Mouse (Mus musculus) heart, postnatal 10 days (tissue): ENCODE measurements at regions not wholly inside any gene's neighbourhood (a gene's known extent, or its start where the extent isn't known, plus 50 kb on each side); places are given as distances from the start of the nearest gene placed in this dataset.
"Not testable (repeated sequence)": the region's sequence is repeated elsewhere in the genome, so short reads cannot be mapped to it uniquely, and the experiment has no call there.

ENCODE experiments used
- DNase-seq, 2 experiments: peaks; one replicate each; pipeline ENCODE4 v3.0.0; 2021
- intact Hi-C: fragments of 180-260 bp; cut with DNase I; formaldehyde crosslinking; loops from one replicate; pipeline ENCODE4 v1.15.1; 2025

DNA sequence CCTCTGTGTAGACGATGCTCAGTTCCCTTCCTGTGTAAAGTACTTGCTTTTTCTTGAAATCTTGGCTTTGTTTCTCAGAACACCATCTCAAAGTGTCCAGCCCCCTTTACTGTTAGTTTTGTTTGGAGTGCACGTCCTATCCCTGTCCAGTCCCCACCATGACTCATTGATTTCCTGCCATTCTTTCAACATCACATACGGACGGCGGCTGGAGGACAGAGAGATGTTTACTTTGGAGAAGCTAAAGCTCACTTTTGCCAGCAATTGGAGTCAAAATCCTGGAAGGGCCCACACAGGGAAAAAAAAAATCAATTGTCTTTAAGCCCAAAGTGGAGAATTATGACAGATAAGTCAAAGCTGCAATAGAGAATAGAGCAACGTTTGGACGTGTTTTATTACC is 51.8 kb downstream of the Gm5426 start:
- DNase-seq, result peak; percentile 79 to 80
- intact Hi-C loops, result no loop called here

DNA sequence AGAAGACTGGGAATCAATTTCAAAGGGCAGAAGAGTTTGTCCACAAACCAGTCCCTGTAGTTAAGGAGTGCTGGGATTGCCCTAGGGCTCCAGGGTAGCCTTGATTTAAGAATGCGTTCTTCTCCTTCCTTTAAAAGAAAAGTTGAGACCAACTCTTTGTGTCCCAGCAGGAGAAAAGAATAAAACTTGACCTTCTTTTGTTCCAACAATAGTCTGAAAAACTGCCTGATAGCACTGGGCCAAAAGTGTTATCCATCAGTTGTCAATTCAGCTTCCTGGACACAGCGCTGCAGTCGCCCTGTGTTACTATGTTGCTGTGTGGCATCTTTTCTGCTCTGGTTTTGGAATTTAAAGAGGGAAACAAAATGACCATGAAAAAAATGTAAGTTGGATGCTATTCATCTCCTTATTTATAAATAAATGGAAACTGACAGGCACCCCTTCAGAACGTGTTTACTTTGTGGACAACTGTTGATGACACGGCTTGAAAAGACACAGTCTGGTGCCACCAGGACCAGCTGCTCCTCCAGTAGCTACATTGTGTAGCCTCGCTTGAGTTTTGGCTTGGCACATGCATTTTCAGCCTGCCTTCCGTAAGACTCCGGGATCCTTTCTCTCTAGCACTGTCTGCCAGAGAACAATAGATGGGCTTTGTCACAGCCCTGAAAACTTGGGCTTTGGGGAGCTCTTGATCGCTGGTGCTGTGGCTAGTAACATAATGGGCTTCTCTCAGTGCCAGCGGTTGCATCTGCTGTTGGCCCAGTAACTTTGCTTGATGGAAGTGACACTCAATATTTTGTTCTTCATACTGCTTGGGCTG is 54.0 kb downstream of the Gm5426 start:
- DNase-seq, result peak in 1 of 2 experiments; percentile 12
- intact Hi-C loops, result no loop called here

DNA sequence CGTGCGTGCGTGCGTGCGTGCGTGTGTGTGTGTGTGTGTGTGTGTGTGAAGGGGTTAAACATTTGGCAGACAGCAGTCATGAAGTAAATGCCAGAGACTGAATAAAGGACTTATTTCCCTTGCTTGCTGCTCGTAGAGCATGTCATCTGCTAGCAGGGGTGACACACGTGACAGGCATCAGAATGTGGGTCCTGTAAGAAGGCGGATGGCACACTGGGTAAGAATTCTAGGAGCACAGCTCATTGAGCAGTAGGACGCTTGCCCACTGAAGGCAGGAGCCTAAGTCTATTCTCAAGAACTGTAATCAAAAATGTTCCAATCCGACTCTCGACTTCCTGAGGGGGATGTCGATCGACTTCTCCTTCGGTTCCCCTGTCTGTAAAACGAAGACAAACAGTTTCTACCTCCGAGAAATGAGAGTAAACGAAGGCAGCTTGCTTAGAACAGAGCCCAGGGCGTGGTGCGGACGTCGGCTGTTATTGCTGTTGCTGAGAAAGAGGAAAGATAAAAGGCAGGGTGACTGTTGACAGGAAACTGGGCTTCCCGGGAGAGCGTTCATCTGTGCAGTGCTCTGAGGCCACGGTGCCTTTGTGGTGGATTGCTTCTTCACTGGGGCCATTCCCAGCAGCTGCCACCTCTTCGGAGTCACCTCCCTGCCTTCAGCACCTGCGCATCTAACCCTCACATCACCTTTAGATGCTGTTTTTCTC is 64.7 kb downstream of the Gm5426 start:
- DNase-seq, result peak; percentile 18 to 36
- intact Hi-C loops, result no loop called here

DNA sequence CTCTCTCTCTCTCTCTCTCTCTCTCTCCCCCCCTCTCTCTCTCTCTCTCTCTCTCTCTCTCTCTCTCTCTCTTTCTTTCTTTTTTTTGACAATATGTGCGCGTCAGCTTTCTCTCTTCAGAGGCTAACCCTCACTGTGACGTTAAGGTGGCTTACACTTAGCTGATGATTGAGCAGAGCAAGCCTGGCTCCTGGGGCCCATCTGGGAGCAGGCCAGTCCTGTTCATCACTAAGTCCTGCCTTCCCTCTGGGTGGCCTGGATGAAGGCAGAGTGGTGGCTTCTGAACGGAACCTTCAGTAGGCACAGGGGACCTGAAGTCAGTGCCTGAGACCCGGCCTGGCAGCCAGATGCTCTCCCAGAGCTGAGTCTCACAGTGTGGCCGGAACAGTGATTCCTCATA is 65.5 kb downstream of the Gm5426 start:
- intact Hi-C loops, result no loop called here
- DNase-seq, result no peak

DNA sequence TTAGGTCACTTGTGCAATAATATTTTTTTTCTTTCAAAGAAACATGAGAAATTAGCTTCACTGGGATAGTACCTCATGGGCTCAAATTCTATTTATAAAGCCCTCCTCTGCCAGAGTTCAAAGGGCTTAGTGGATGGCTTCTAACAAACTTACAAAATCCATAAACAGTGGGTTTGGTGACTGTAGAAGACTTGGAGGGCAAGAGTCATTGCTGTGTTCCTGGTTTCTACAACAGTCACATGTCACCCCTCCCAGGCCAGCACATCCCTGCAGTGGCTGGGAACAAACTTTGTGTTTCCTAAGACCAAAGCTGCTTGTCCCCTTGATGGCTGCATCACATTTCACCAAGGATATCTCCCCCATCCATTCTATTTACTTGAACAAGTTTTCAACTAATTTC is 66.5 kb downstream of the Gm5426 start:
- DNase-seq, result no peak
- intact Hi-C loops, result no loop called here

DNA sequence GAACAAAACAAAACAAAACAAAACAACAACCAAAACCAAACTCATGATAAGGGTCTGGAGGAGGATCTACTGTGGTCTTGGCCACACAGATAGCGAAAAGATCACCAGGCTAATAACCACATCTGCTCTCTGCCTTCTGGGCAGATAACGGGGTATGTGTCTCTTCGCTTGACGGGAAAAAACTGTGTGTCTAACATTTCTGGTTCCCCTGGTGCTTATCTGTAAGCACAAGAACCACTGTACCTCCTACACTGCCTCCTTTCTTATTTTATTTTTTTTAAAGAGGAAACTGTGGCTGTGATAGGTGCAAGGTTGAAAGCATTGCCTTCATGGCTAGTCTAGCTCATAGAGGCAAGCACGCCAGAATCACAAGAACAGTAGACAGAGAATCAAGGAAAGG is 67.8 kb downstream of the Gm5426 start:
- intact Hi-C loops, result no loop called here

DNA sequence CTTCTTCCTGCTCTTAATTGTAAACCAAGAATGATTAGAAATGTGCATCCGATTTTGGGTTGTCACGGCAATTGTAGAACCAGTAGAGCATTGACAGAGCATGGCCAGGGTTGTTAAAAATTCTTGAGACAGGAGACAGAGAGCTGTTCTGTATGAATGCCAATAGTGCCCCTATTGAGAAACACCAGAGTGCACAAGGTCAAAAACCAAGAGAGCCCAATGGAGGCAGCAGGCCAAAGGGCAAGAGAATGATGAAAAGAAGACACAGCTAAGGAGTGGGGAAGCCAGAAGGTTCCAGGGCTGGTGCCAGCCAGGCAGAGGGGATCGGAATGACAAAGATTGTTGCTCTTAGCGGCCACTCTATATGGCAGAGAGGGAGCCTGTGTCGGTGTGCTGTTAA is 72.8 kb downstream of the Gm5426 start:
- intact Hi-C loops, result no loop called here
- DNase-seq, result no peak

More for the DNA sequence above, 67.8 kb downstream of the Gm5426 start:
- DNase-seq, result no peak

DNA sequence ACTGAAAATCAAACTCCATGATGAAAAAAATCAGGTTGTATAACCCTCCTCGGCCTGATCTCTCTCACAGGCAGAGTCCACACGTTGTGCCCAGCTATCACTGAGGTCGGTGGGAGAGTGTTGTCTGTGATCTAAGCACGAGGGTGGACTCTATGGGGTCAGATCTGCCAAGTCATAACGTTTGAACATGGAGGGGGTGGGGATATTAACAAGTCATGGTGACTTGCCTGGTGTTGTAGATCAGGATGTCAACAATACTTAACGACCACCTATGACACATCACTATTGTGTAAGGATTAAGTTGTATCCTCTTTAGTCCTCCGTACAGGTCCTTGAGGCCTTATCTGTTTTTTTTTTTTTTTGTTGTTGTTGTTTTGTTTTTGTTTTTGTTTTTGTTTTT is 74.8 kb downstream of the Gm5426 start:
- no peak for DNase-seq
- intact Hi-C loops, result loop anchor here (5.0 to 10.0 kb wide), 5 partner anchors 79 to 951 kb away; no protein-coding TSS in a partner anchor

DNA sequence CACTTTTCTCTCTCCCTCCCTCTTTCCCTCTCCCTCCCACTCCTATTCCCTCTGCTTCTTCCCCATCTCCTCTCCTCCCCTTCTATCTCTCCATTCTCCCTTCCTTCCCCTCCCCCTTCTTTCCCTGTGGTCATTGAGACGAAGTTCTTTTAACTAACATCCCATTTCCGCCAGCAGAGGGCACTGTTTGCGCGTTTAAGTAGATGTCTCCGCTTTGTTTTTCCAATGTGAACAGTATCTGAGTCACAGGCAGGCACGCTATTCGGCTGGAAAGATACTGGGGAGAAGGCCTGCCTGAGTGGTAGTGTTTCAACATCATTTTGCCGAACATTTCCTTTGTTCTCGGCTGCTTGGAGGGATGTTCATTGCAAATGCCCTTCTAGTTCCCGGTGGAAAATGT is 77.5 kb downstream of the Gm5426 start:
- intact Hi-C loops, result loop anchor here (1.0 to 10.0 kb wide), 9 partner anchors 82 to 1127 kb away; partner anchors contain the start of gene Btg1
- peak; percentile 94 to 95 for DNase-seq

DNA sequence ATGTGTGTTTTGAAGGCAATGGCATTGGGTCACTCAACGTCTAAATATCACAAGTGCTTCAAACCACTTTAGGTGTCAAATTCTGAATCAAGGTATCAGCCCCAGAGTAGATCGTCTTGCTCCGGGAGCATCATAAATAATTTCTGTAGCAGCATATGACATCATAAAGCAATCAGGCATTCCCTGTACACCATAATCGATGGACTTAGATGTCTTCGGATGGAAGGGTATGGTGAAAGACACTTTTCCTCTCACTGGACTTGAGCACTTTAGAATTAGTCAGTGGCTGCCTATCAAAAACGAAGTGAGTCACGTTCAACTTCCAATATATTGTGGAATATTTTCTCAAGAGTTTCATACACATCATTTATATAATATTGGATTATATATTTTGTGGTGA is 77.9 kb downstream of the Gm5426 start:
- DNase-seq, result no peak

DNA sequence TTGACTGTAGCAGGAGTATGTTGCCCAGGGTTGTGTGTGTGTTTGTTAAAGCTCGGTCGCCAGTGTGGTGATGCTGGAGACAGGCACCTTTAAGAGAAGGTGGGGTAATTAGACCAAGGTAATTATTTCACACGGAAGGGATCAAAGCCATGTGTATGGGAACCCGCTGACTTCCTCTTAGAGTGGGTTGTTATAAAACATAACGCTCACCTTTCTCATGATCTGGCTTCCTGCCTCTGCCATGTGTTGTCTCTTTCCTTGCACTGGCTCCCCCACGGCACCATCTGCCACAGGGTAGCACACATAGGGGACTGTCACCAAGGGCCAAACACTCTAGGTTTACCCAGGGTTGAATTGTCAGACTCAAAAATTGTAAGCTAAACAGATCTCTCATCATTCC is 78.5 kb downstream of the Gm5426 start:
- DNase-seq, result no peak
- intact Hi-C loops, result loop anchor here (1.0 to 10.0 kb wide), 9 partner anchors 83 to 1126 kb away; partner anchors contain the start of gene Btg1

More for the DNA sequence above, 77.9 kb downstream of the Gm5426 start:
- intact Hi-C loops, result loop anchor here (1.0 to 10.0 kb wide), 9 partner anchors 82 to 1127 kb away; partner anchors contain the start of gene Btg1

DNA sequence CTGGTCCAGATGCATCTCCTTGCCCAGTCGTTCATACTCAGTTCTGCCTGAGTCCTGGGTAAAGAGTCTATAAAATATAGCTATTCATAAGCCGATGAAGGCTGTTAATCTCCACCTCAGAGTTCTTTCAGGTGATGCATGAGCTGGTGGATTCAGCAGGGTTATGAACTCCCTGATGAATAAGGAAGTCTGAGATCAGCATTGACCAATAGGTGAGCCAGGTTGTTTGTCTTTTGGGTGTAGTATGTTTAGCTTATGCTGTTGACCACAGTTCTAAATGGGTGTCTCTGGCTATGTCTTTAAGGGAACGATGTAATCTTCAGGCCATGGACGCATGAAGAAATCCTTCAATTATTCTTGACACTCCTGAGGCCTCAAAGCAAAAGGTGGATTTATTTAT is 84.3 kb downstream of the Gm5426 start:
- intact Hi-C loops, result no loop called here
- DNase-seq, result no peak

DNA sequence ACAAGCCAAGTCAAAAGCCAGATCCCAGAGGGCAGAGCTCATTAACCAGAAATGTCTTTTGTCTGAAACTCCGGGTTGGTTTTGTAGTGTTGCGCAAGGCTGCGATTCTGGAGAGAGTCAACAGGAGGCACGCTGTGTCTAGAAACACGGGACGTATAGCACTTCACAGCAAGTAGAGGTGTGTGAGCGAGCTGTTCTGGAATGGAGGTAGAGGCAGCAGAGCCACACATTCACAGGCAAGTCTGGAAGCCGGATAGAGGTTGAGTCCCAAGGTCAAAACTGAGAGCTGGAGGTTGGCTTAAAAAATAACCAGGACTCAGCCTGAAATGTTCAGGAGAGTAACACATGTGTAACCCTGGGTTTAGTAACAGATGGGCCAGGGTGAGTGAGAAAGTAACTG is 94.0 kb downstream of the Gm5426 start:
- no peak for DNase-seq
- intact Hi-C loops, result no loop called here

DNA sequence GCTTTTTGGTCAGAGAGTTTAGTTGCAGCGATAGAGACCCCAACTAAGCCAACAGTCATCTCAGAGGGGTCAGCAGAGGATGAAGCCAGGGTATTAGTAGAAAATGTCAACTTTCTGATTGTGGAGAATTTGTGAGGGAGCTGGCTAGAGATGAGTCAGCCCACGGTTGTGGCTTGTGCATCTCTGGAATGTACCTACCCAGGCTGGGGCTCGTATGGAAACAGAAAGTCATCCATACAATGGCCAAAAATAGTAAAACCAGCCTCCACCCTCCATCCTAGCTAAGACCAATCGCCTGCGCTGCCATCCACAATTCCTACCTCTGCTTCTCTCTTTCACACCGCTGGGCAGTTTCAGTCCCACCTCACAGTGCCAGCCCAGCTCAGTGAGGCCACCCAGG is 94.9 kb downstream of the Gm5426 start:
- no peak for DNase-seq
- intact Hi-C loops, result no loop called here

DNA sequence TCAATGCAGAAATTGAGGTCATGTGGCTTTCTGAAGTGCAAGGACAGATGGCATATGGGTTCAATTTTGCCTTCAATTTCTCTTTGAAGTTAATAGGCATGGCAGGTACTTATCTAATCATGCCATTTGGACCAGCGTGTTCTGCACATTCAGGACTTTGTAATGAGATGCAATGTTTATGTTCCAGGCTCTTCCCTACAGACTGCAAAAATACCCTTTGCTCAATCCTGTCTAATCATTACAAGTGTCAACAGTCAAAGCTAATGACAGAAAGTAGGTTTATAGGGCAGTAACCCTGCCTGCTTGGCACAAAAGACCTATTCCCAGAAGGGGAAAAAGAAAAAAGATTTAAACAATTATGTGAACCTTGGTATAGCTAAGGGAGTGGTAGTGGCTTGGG is 96.5 kb downstream of the Gm5426 start:
- intact Hi-C loops, result no loop called here
- no peak for DNase-seq

DNA sequence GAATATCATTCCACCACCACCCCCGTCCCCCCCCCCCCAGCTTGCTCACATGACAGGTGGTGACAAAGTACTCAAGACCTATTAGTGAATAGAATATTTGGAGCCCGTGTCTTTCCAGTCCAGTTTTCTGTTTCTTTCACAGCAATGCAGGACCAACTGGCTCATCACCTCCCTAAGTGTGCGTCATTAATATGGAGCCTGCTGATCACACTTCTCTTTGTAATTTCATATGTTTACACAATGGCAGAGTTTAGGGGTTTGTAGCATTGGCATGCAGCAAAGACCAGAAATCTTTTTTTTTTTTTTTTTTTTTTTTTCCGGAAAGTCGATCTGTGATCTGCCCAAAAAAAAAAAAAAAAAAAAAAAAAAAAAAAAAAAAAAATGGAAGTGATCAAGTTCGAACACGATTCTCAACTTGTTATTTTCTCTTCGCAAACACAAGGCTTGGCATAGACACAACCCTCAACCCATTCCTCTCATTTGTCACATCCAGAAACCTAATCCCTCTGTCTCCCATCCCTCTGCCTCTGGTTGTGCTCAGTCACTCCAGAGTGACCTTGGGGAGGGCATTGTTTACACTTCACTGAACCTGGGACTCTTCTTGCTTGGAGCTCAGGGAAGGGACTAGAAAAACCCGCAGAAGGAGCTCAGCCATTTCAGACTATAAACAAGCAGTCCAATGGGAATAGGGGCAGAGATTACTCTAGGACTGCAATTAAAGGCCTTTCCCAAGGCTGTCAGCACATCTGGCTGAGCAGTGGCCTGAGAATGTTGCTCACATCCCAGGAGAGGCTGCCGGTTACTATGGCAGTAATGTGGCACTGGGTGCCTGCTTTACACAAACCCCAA is 98.4 kb downstream of the Gm5426 start:
- intact Hi-C loops, result no loop called here

DNA sequence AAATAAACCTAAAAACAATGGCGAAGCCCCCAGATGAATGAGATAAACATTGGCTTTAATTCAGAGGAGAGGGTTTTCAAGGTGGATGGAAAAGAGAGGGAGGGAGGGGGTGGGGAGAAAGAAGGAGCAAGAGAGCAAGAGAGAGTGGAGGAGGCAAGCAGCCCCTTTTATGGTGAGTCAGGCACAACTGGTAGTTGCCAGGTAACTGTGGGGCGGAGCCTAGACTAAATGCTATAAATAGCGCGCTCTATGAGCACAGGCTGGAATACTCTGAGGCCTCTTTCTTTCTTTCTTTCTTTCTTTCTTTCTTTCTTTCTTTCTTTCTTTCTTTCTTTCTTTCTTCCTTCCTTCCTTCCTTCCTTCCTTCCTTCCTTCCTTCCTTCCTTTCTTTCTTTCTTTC is 99.6 kb downstream of the Gm5426 start:
- DNase-seq, intact Hi-C loops: not testable (repeated sequence)

More for the DNA sequence above, 98.4 kb downstream of the Gm5426 start:
- no peak for DNase-seq

DNA sequence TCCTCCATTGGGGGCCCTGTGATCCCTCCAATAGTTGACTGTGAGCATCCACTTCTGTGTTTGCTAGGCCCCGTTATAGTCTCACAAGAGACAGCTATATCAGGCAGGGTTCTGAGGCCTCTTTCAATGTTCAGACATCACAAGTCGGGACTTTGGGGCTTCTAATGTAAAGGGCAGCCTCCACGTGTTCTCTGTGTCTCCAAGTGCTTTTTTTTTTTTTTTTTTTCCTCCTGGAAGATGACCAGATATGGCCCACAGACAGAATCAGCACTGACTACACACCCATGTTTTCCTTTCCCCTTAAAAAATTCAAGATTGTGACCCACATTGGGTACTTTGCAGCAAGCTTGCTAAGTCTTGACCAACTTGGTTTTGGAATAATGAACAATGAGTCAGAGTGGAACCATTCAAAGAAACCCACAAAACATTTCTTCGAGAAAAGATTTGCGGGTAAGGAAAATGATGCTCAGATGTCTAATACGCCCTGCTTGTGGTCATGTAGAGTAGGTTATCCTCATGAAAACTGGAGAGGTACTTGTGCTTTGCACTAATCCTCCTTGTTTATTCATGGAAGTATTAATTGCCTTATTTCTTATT is 100.5 kb downstream of the Gm5426 start:
- intact Hi-C loops, result no loop called here
- DNase-seq, result no peak

DNA sequence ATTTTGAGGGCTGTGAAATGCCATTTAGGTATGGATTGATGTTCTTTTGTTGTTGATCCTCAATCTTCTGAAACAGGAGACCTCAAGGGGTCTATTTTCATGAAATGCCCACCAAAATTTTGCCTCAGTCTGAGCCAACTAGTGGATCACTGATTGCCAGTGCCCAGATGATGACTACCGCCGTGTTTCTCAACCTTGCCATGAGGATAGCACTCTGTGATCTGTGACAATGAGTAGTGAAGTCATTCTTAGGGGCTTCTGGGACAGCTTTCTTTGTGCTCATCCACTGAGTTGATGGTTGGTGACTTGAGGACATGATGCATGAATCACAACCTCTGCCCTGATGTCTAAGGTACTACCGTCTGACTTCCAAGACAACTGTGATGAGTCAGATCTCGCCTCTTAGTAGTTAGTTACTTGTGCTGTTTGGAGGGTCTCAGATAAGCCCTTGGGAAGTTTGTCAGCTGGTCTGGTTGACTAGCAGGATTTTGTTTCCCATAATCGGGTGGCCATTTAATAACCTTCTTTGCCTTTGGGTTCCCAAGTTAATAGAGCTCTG is 101.2 kb downstream of the Gm5426 start:
- no peak for DNase-seq
- intact Hi-C loops, result no loop called here

DNA sequence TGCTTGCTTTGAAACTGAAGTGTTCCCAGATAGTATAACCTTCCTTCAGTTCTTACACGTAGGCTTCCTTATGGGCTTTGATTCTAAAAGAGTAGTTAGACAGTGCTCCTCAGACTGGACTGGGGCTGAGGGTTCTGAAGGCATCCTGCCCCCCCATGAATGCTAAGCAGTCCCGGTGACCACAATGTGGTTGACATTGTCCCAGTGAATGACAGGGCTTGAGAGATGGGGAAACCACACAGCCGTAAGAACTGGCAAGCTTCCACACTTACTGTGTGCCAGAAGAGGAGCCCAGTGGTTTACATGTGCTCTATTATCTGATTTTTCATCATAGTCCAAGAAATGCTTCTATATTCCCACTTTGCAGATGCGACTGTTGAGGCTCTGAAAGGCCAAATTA is 101.8 kb downstream of the Gm5426 start:
- peak in 1 of 2 experiments; percentile 16 for DNase-seq
- intact Hi-C loops, result no loop called here
